Mouse (Mus musculus) left cerebral cortex, postnatal 4 days (tissue): ENCODE measurements around the gene Rnls. TPM values are rescaled to one million over a fixed set of nuclear protein-coding genes. Genes with fewer than 3 reads are reported as not detected.

Source experiments
- DNase-seq: peaks from one replicate; pipeline ENCODE4 v3.0.0-alpha.2; 2022
- intact Hi-C: fragments of 180-260 bp; cut with DNase I; formaldehyde crosslinking; loops from one replicate; pipeline ENCODE4 v1.15.1; 2025
- total RNA-seq, 2 experiments: library from RNA; stranded (reverse); gene quantifications; 2 replicates each; pipeline ENCODE4 v1.2.3; 2021

Gene Rnls
- total RNA-seq, 2 experiments from 2014 or later, result 1.1 to 2.2 TPM

- intact Hi-C loops, result no loop called here
- DNase-seq, result no peak
These were observed 278.3 kb downstream of the Rnls start for GRCm38 (mm10) chr19:33113746-33114145.

GRCm38 (mm10) chr19:33110404-33110803 lies 281.7 kb downstream of the Rnls start:
- DNase-seq, result peak; percentile 42

GRCm38 (mm10) chr19:33109941-33110371 lies 282.1 kb downstream of the Rnls start:
- DNase-seq, result peak; percentile 29
- intact Hi-C loops, result no loop called here

More at GRCm38 (mm10) chr19:33110404-33110803, 281.7 kb downstream of the Rnls start:
- intact Hi-C loops, result no loop called here

GRCm38 (mm10) chr19:33109141-33109540 lies 283.0 kb downstream of the Rnls start:
- DNase-seq, result no peak
- intact Hi-C loops, result no loop called here

- intact Hi-C loops, result no loop called here
- no peak for DNase-seq
These were observed 288.2 kb downstream of the Rnls start for GRCm38 (mm10) chr19:33103851-33104250.

GRCm38 (mm10) chr19:33102783-33103139 lies 289.3 kb downstream of the Rnls start:
- intact Hi-C loops, result no loop called here
- DNase-seq, result no peak

- no peak for DNase-seq
- intact Hi-C loops, result no loop called here
These were observed 289.9 kb downstream of the Rnls start for GRCm38 (mm10) chr19:33102008-33102782.

GRCm38 (mm10) chr19:33101093-33102007 lies 290.7 kb downstream of the Rnls start:
- no peak for DNase-seq
- intact Hi-C loops, result no loop called here

- intact Hi-C loops, result no loop called here
- no peak for DNase-seq
These were observed 291.5 kb downstream of the Rnls start for GRCm38 (mm10) chr19:33100598-33100997.

- DNase-seq, result no peak
- intact Hi-C loops, result no loop called here
These were observed 292.1 kb downstream of the Rnls start for GRCm38 (mm10) chr19:33100031-33100430.

GRCm38 (mm10) chr19:33099201-33099788 lies 292.8 kb downstream of the Rnls start:
- no peak for DNase-seq
- intact Hi-C loops, result no loop called here

- no peak for DNase-seq
- intact Hi-C loops, result no loop called here
These were observed 294.4 kb downstream of the Rnls start for GRCm38 (mm10) chr19:33097691-33098090.

GRCm38 (mm10) chr19:33096581-33096980 lies 295.5 kb downstream of the Rnls start:
- intact Hi-C loops, result no loop called here
- no peak for DNase-seq

- no peak for DNase-seq
These were observed 299.5 kb downstream of the Rnls start for GRCm38 (mm10) chr19:33092575-33092974.

GRCm38 (mm10) chr19:33091324-33091723 lies 300.8 kb downstream of the Rnls start:
- intact Hi-C loops, result no loop called here
- DNase-seq, result no peak

More at GRCm38 (mm10) chr19:33092575-33092974, 299.5 kb downstream of the Rnls start:
- intact Hi-C loops, result no loop called here

- intact Hi-C loops, result no loop called here
These were observed 303.2 kb downstream of the Rnls start for GRCm38 (mm10) chr19:33088868-33089267.

GRCm38 (mm10) chr19:33087961-33088360 lies 304.1 kb downstream of the Rnls start:
- intact Hi-C loops, result no loop called here
- DNase-seq, result no peak

More at GRCm38 (mm10) chr19:33088868-33089267, 303.2 kb downstream of the Rnls start:
- DNase-seq, result no peak
